Mouse (Mus musculus) embryo, embryonic 10 days (tissue): ENCODE measurements at regions not wholly inside any gene's neighbourhood (a gene's known extent, or its start where the extent isn't known, plus 50 kb on each side); places are given as distances from the start of the nearest gene placed in this dataset.

Experiments
- DNase-seq: peaks from one replicate; pipeline ENCODE4 v3.0.0-alpha.2; 2015; ENCODE audit warnings: low spot score

DNA sequence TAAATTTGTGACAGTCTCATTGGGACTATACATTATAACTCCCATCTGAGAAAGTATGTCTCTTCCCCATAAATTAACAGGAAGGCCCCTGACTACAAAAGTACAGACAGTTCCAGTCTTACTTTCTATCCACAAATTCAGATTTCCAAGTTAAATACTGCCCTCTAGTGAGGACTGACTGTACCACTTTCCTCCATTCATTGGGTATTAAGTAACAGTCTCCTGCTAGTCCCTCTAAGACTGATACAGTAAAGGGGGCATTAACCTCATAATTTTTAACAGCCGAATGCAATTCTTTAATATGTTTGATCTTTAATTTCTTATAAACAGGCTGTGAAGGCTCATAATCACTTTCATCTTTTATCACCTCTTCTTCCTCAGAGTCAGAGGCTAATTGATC, 131.0 kb upstream of the Adcyap1 start:
- peak; percentile 46 for DNase-seq

DNA sequence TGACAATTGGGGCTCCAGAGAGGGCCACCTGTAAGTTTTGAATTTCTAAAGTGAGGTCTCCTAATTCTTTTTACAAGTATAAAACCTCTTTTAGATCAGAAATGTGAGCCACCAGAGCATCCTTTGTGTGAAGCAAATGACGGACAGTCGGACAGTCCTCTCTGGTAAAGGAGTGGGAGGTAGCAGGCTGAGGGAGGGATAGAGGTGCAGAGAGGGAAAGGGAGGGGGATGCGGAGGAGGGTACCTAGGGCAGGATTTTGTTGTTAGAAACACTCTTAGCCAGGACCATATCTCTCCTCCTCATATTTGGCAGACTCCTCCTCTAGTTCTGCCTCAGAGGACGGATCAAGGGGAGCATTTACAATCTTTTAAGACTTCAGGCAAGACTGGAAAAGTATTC, 130.3 kb upstream of the Adcyap1 start:
- no peak for DNase-seq

DNA sequence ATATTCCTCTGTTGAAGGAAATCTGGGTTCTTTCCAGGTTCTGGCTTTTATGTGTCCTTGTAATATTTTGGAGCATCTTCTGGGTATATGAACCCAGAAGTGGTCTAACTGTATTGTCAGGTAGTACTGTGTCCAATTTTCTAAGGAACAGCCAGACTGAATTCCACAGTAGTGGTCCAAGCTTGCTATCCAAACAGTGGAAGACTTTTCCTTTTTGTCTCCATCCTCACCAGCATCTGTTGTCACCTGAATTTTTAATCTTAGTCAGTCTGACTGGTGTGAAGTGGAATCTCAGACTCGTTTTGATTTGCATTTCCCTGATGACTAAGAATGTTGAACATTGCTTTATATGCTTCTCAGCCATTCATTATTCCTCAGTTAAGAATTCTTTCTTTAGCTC, 114.8 kb upstream of the Adcyap1 start:
- DNase-seq = no peak

DNA sequence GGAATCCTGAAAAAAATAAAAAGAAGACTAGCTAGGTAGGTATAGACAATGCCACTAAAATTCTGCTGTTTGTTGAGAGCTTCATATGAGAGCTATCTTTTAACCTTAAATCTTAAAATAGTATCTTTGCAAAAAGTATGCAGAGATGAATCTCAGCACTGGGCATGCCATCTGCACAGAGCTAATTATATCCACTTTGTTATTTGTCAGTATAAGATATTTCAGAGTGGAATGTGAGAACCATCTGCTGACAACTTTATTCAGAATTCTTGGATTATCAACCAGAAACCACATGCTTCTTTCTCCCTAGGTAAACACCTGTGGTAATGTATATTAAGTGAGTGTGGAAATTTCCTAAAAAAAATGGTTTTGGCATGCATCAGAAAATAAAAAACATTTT, 94.3 kb upstream of the Adcyap1 start:
- no peak for DNase-seq

DNA sequence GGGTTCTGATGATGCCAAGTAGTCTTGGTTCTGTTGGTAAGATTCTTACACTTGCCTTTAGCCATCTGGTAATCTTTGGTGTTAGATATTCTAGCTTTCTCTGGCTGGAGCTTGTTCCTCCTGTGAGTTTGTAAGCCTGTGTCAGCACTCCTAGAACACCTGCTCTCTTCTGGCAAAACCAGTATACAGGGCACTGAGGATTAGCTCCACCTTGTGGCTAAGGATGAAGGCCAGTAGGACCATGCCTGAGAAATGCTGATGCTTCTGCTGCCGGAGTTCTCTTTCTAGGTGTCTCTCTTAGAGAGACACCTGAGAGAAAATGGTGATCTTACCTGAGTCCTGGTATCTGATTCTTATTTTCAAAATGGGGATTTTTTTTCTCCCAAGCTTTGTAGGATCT, 58.8 kb upstream of the Adcyap1 start:
- peak; percentile 14 for DNase-seq

DNA sequence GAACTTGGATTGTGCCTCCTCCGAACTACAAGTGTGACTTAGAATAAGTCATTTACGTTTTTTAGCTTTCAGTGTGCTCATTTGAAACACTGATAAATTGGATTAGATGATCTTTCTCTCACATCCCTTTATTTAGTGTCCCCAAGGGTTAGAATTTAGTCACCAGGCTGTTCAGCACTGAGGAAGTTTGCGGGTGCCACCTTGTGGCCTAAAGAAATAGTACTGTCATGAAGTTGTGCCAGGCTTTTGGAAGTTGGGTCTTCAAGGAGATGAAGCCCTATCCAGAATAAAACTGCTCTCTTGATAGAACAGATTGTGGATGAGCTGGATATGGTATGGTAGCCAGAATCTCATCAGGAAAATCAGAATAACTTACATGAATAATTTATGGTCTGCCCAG, 57.7 kb upstream of the Adcyap1 start:
- DNase-seq = peak; percentile 60
